Mouse (Mus musculus) G1E (cell line): ENCODE measurements around the gene Gm13285. TPM values are rescaled to one million over a fixed set of nuclear protein-coding genes. Genes with fewer than 3 reads are reported as not detected.
"Not testable (repeated sequence)": the region's sequence is repeated elsewhere in the genome, so short reads cannot be mapped to it uniquely, and the experiment has no call there.

Source experiments
- ATAC-seq: 2 replicates; pipeline ENCODE4 v1.8.0; 2016; ENCODE audit warnings: mild to moderate bottlenecking; ENCODE audit not compliant: insufficient number of reproducible peaks, poor library complexity, low FRiP score, severe bottlenecking; ENCODE audit errors: extremely low read depth
- DNase-seq: peaks from one replicate; pipeline ENCODE4 v3.0.0; 2012; ENCODE audit warnings: low spot score
- H3K27me3 ChIP-seq: 2 replicates; pipeline ENCODE4 v1.6.1; 2012; ENCODE audit warnings: mild to moderate bottlenecking, low read length, inconsistent platforms; ENCODE audit not compliant: insufficient read depth
- H3K36me3 ChIP-seq: replicated peaks from 2 replicates; pipeline ENCODE3; 2012; ENCODE audit warnings: mild to moderate bottlenecking, inconsistent platforms
- H3K4me1 ChIP-seq: 2 replicates; pipeline ENCODE4 v1.6.1; 2012; ENCODE audit warnings: low read depth, low read length, inconsistent platforms, mixed read lengths; ENCODE audit not compliant: insufficient read depth
- H3K4me3 ChIP-seq: 2 replicates; pipeline ENCODE4 v1.5.1; 2012; ENCODE audit warnings: low read depth, mild to moderate bottlenecking, inconsistent platforms, low read length, moderate library complexity, mixed read lengths
- H3K9me3 ChIP-seq: replicated peaks from 2 replicates; pipeline ENCODE4 v1.6.1; 2012; ENCODE audit warnings: inconsistent platforms
- CTCF ChIP-seq: IDR thresholded peaks from 2 replicates; pipeline ENCODE4 v1.5.1; 2012; ENCODE audit warnings: low read depth, low read length, inconsistent platforms, mixed read lengths
- GATA1 ChIP-seq: IDR thresholded peaks from 2 replicates; pipeline ENCODE4 v1.6.1; 2012; ENCODE audit warnings: borderline replicate concordance, low read length, inconsistent platforms, mixed read lengths
- GATA2 ChIP-seq: IDR thresholded peaks from 2 replicates; pipeline ENCODE4 v1.6.1; 2012; ENCODE audit warnings: low read depth, low read length, inconsistent platforms, borderline replicate concordance
- POLR2AphosphoS5 ChIP-seq: IDR thresholded peaks from 2 replicates; pipeline ENCODE4 v1.6.1; 2012; ENCODE audit warnings: low read depth, low read length, inconsistent platforms; ENCODE audit not compliant: insufficient replicate concordance
- TAL1 ChIP-seq: conservative IDR thresholded peaks from 2 replicates; pipeline ENCODE4 v1.6.1; 2012; ENCODE audit warnings: low read depth, low read length, inconsistent platforms, mixed read lengths
- polyA plus RNA-seq: library from polyadenylated mRNA; stranded (reverse); fragments of >175 nt; gene quantifications from 2 replicates; pipeline ENCODE4 v1.2.3, GENCODE M21; 2012
- total RNA-seq, 2 experiments: library from RNA; stranded (forward) in 1 of 2; stranded (reverse) in 1 of 2; fragments of 200-1000 nt in 1 of 2; fragments of >200 nt in 1 of 2; fragmentation: Nextera tagmentation in 1 of 2; gene quantifications; 2 replicates each; pipeline ENCODE4 v1.2.3; 2014 to 2017

Gene Gm13285
- total RNA-seq (2014; fragmentation: Nextera tagmentation) (not detected in 2 replicates), total RNA-seq (2017) (not detected in 2 replicates), polyA plus RNA-seq (not detected in 2 replicates)

- not testable (repeated sequence) for H3K27me3 ChIP-seq, ATAC-seq, H3K4me3 ChIP-seq, H3K36me3 ChIP-seq, H3K4me1 ChIP-seq, H3K9me3 ChIP-seq, DNase-seq
These were observed at the start of gene Gm13285 for GRCm38 (mm10) chr4:88799365-88799764. Gene Gm13285 (plus strand): TSS chr4:88799665.

GRCm38 (mm10) chr4:88749926-88750325, 49.5 kb upstream of the Gm13285 start:
- H3K4me3 ChIP-seq, result no peak overlapping the region
- no peaks in the 10 kb centered on the region for H3K4me1 ChIP-seq
- ATAC-seq (no peak), DNase-seq (no peak)
- TF ChIP-seq GATA2, result no peak
- no peak for TF ChIP-seq CTCF
- no peak for TF ChIP-seq POLR2AphosphoS5
- TF ChIP-seq TAL1, result no peak
- TF ChIP-seq GATA1, result no peak
- no peaks in the 10 kb centered on the region for H3K9me3 ChIP-seq
- no peaks in the 10 kb centered on the region; the same call in 1 of the 2 replicates for H3K27me3 ChIP-seq
- H3K36me3 ChIP-seq, result no peaks in the 10 kb centered on the region

- not testable (repeated sequence) for H3K4me1 ChIP-seq, H3K9me3 ChIP-seq, DNase-seq, H3K36me3 ChIP-seq, ATAC-seq, H3K4me3 ChIP-seq, H3K27me3 ChIP-seq
These were observed 44.6 kb upstream of the Gm13285 start, which contains the start of gene Gm13271 for GRCm38 (mm10) chr4:88754818-88755340. Gene Gm13271 (plus strand): TSS chr4:88754868.

- H3K4me3 ChIP-seq, H3K36me3 ChIP-seq, H3K27me3 ChIP-seq, H3K9me3 ChIP-seq, ATAC-seq, H3K4me1 ChIP-seq, DNase-seq: not testable (repeated sequence)
These were observed 42.6 kb upstream of the Gm13285 start for GRCm38 (mm10) chr4:88756581-88757513.

GRCm38 (mm10) chr4:88757628-88758031, 41.8 kb upstream of the Gm13285 start:
- H3K9me3 ChIP-seq, ATAC-seq, DNase-seq, H3K27me3 ChIP-seq, H3K36me3 ChIP-seq, H3K4me3 ChIP-seq, H3K4me1 ChIP-seq: not testable (repeated sequence)

DNA sequence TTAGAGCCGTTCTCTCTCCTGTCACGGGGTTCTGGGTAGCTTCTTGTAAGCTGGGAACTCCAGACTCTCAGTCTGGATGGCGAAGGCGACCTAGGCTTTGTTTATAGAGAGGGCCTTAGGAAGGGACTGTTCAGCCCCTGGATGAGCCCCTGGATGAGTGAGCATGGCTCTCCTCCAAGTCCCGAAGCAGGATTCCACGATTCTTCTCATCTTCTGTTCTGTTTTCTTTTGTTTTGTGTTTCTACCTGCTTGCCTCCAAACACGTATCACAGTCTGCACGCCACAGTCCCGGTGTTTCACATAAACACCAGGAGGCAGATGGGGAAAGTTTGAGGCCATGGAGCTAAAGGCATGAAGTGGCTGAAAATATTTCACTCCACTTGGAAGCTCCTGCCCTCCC, 40.7 kb upstream of the Gm13285 start:
- not testable (repeated sequence) for H3K36me3 ChIP-seq, H3K27me3 ChIP-seq, ATAC-seq, H3K9me3 ChIP-seq, H3K4me3 ChIP-seq, H3K4me1 ChIP-seq, DNase-seq

DNA sequence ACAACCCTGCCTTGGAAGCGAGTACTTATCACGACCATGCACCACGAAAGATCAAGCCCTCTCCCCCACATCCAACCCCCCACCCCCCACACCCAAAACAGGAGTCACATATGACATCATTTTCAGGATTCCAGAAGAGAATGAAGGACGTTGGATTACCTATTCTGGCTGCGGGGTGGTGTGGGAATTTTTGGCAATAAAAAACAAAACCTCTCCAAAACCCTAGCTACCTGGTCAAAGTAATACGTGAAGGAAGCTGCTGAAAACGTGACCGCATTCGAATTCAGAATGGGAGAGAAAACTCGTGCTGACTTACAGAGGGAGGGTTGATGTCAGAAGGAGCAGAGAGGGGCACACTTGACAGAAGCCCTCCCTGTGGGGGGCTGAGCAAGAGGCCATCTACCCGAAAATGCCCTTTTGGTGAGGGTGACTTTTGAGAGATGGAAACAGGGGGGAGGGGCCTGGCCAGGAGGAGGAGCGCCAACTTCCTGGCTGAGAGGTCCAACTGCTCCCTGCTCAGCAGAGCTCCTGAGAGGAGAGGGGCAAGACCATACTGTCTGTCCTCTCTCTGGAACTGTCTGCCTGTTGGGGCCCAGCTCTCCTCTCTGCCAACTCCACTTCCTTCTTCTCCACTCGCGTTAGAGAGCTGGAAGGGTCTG, 39.7 kb upstream of the Gm13285 start, which contains the start of gene Gm13283:
Gene Gm13283, plus strand, starts transcription at position 510 of the 659 bp plus-strand sequence.
- DNase-seq, H3K4me1 ChIP-seq, H3K9me3 ChIP-seq, H3K36me3 ChIP-seq, H3K4me3 ChIP-seq, H3K27me3 ChIP-seq, ATAC-seq: not testable (repeated sequence)

DNA sequence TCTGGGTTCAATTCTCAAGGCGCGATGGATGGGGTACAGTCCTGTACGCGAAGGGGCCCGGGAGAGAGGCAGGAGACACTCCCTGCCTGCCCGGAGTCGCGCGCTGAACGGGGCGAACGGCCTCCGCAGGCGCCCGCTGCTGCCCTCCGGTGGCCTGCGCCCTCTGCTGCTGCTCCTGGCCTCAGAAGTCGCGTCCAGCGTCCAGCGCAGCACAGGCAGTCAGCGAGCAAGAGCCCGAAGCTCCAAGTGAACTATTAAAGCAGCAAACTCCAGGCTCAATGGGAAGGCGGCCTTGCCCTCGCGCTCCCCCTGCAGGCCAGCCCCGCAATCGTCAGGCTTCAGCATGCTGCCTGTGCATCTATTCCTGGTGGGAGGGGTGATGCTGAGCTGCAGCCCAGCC, 39.0 kb upstream of the Gm13285 start:
- H3K9me3 ChIP-seq, ATAC-seq, H3K27me3 ChIP-seq, H3K4me3 ChIP-seq, H3K36me3 ChIP-seq, DNase-seq, H3K4me1 ChIP-seq: not testable (repeated sequence)

GRCm38 (mm10) chr4:88761776-88762175, 37.7 kb upstream of the Gm13285 start:
- not testable (repeated sequence) for H3K4me3 ChIP-seq, H3K9me3 ChIP-seq, ATAC-seq, DNase-seq, H3K4me1 ChIP-seq, H3K36me3 ChIP-seq, H3K27me3 ChIP-seq

- H3K27me3 ChIP-seq, H3K9me3 ChIP-seq, DNase-seq, ATAC-seq, H3K36me3 ChIP-seq, H3K4me3 ChIP-seq, H3K4me1 ChIP-seq: not testable (repeated sequence)
These were observed 37.1 kb upstream of the Gm13285 start for GRCm38 (mm10) chr4:88762341-88762740.
